Mouse (Mus musculus) right cerebral cortex, adult 18-20 months (tissue): ENCODE data around the gene Rmnd5a.
"Not testable (repeated sequence)": the region's sequence is repeated elsewhere in the genome, so short reads cannot be mapped to it uniquely, and the experiment has no call there.

Experiments
- DNase-seq: peaks from one replicate; pipeline ENCODE4 v3.0.0; 2022; ENCODE audit warnings: mixed read lengths

Gene Rmnd5a

GRCm38 (mm10) chr6:71440492-71441250 lies at the start of gene Rmnd5a:
TSS of gene Rmnd5a (minus strand) at chr6:71440637.
- peak; percentile 99 for DNase-seq

GRCm38 (mm10) chr6:71487966-71488365 lies 47.5 kb upstream of the Rmnd5a start:
- DNase-seq = no peak

GRCm38 (mm10) chr6:71486867-71487266 lies 46.4 kb upstream of the Rmnd5a start:
- DNase-seq = no peak

- DNase-seq = no peak
Measured at GRCm38 (mm10) chr6:71486226-71486625, 45.8 kb upstream of the Rmnd5a start.

GRCm38 (mm10) chr6:71485246-71485645 lies 44.8 kb upstream of the Rmnd5a start:
- no peak for DNase-seq

GRCm38 (mm10) chr6:71481136-71481535 lies 40.7 kb upstream of the Rmnd5a start:
- no peak for DNase-seq

- DNase-seq = no peak
Measured at GRCm38 (mm10) chr6:71480136-71480535, 39.7 kb upstream of the Rmnd5a start.

- not testable (repeated sequence) for DNase-seq
Measured at GRCm38 (mm10) chr6:71479588-71479987, 39.2 kb upstream of the Rmnd5a start.

GRCm38 (mm10) chr6:71478816-71479568 lies 38.6 kb upstream of the Rmnd5a start:
- not testable (repeated sequence) for DNase-seq

GRCm38 (mm10) chr6:71476783-71477182 lies 36.3 kb upstream of the Rmnd5a start:
- DNase-seq = no peak

GRCm38 (mm10) chr6:71475604-71476003 lies 35.2 kb upstream of the Rmnd5a start:
- no peak for DNase-seq

- DNase-seq = no peak
Measured at GRCm38 (mm10) chr6:71472786-71473185, 32.3 kb upstream of the Rmnd5a start.

- no peak for DNase-seq
Measured at GRCm38 (mm10) chr6:71471830-71472520, 31.5 kb upstream of the Rmnd5a start.

- no peak for DNase-seq
Measured at GRCm38 (mm10) chr6:71469291-71469690, 28.9 kb upstream of the Rmnd5a start.

GRCm38 (mm10) chr6:71467766-71468165 lies 27.3 kb upstream of the Rmnd5a start:
- DNase-seq = no peak

- peak; percentile 14 for DNase-seq
Measured at GRCm38 (mm10) chr6:71465146-71465545, 24.7 kb upstream of the Rmnd5a start.

- DNase-seq = no peak
Measured at GRCm38 (mm10) chr6:71457956-71458608, 17.6 kb upstream of the Rmnd5a start.

GRCm38 (mm10) chr6:71453983-71454739 lies 13.7 kb upstream of the Rmnd5a start:
- DNase-seq = not testable (repeated sequence)

GRCm38 (mm10) chr6:71452792-71453191 lies 12.4 kb upstream of the Rmnd5a start:
- no peak for DNase-seq

GRCm38 (mm10) chr6:71445560-71445959 lies 5.1 kb upstream of the Rmnd5a start:
- DNase-seq = no peak

- no peak for DNase-seq
Measured at GRCm38 (mm10) chr6:71444756-71445155, 4.3 kb upstream of the Rmnd5a start.

- no peak for DNase-seq
Measured at GRCm38 (mm10) chr6:71442130-71442529, 1.7 kb upstream of the Rmnd5a start.
